Mouse (Mus musculus) heart, adult 2 months (tissue): ENCODE measurements around the gene Wfdc1. TPM values are rescaled to one million over a fixed set of nuclear protein-coding genes. Genes with fewer than 3 reads are reported as not detected.

Source experiments
- DNase-seq, 2 experiments: peaks; one replicate each; pipeline ENCODE4 v3.0.0; 2021
- H3K27ac ChIP-seq: fragments of 200-600 bp; 2 replicates; pipeline ENCODE4 v1.8.1; 2022
- H3K27me3 ChIP-seq: fragments of 200-500 bp; 2 replicates; pipeline ENCODE4 v1.6.1; 2012; ENCODE audit warnings: mild to moderate bottlenecking, low read length, inconsistent platforms, mixed read lengths; ENCODE audit not compliant: control insufficient read depth, insufficient read depth
- H3K36me3 ChIP-seq: fragments of 200-500 bp; 2 replicates; pipeline ENCODE4 v1.6.1; 2012; ENCODE audit warnings: low read length, inconsistent platforms; ENCODE audit not compliant: control insufficient read depth, insufficient read depth
- H3K4me1 ChIP-seq: fragments of 200-500 bp; 2 replicates; pipeline ENCODE4 v1.6.1; 2011; ENCODE audit warnings: low read length; ENCODE audit not compliant: control insufficient read depth, insufficient read depth
- H3K4me3 ChIP-seq: fragments of 200-600 bp; 2 replicates; pipeline ENCODE4 v1.8.1; 2022
- H3K79me2 ChIP-seq: fragments of 200-500 bp; replicated peaks from 2 replicates; pipeline ENCODE4 v1.6.1; 2012; ENCODE audit warnings: mild to moderate bottlenecking, inconsistent platforms, low read length, moderate library complexity, mixed read lengths; ENCODE audit not compliant: control insufficient read depth, insufficient read depth
- H3K9ac ChIP-seq: fragments of 200-500 bp; 2 replicates; pipeline ENCODE4 v1.6.1; 2012; ENCODE audit warnings: low read depth, mild to moderate bottlenecking, control low read depth, inconsistent platforms, low read length, mixed read lengths
- CTCF ChIP-seq: fragments of 200-600 bp; IDR thresholded peaks from 2 replicates; pipeline ENCODE4 v1.8.1; 2022; ENCODE audit warnings: antibody characterized with exemption, mild to moderate bottlenecking, moderate library complexity
- EP300 ChIP-seq: fragments of 200-500 bp; IDR thresholded peaks from 2 replicates; pipeline ENCODE4 v1.6.1; 2011; ENCODE audit warnings: low read depth, low read length, control low read depth; ENCODE audit not compliant: insufficient read depth
- POLR2A ChIP-seq: fragments of 200-500 bp; IDR thresholded peaks from 2 replicates; pipeline ENCODE4 v1.6.1; 2011; ENCODE audit warnings: mild to moderate bottlenecking, low read depth, low read length, control low read depth; ENCODE audit not compliant: insufficient read depth
- WGBS: fragments of 180-500 bp; shearing (Covaris S2); methylation state at CpG from one replicate; pipeline ENCODE4 v1.1.7; 2018; 5-methylcytosine and 5-hydroxymethylcytosine counted together
- intact Hi-C: fragments of 180-260 bp; cut with DNase I; formaldehyde crosslinking; loops from one replicate; pipeline ENCODE4 v1.15.1; 2025
- polyA plus RNA-seq: library from polyadenylated mRNA; depleted of rRNA; stranded (reverse); fragments of >200 nt; gene quantifications from 2 replicates; pipeline ENCODE4 v1.2.3, GENCODE M21; 2012
- total RNA-seq, 2 experiments: library from RNA; stranded (reverse); gene quantifications; 2 replicates each; pipeline ENCODE4 v1.2.3; 2021

The Wfdc1 gene
- total and polyA plus RNA-seq, 3 experiments, result 27.9 to 39.0 (median 33.2) TPM

- intact Hi-C loops, result loop anchor here (1.0 to 5.0 kb wide), 4 partner anchors 48 to 228 kb away; partner anchors contain the start of gene Cotl1
- WGBS, result 4% methylated on average over 12 of the region's 12 CpGs
Measured at GRCm38 (mm10) chr8:119698960-119699359, 32.8 kb downstream of the Wfdc1 start.

GRCm38 (mm10) chr8:119699549-119700134 lies 33.5 kb downstream of the Wfdc1 start, which contains the start of gene Atp2c2:
Gene Atp2c2 (plus strand): TSS chr8:119700009.
- intact Hi-C loops, result loop anchor here (1.0 to 5.0 kb wide), 4 partner anchors 48 to 228 kb away; partner anchors contain the start of gene Cotl1
- no peak within 1 kb of the TSS for H3K9ac ChIP-seq
- TF ChIP-seq EP300, result no peak
- no peak for TF ChIP-seq CTCF
- TF ChIP-seq POLR2A, result no peak

More at GRCm38 (mm10) chr8:119698960-119699359, 32.8 kb downstream of the Wfdc1 start:
- Histone ChIP-seq H3K27me3 (peaks cover 9% of the 10 kb centered on the region), H3K4me1 (0 out of 2 replicates have a peak, but pooled peaks cover 1% of the 10 kb centered on the region), H3K27ac (no peak overlapping the region), H3K4me3 (peak overlapping the region; percentile 27; the same call in 1 of the 2 replicates), H3K9ac (no peak overlapping the region), H3K79me2 (no peaks in the 10 kb centered on the region), H3K36me3 (no peaks in the 10 kb centered on the region)
- TF ChIP-seq EP300 (0 out of 2 replicates have a peak, but pooled peaks have one; percentile 25), CTCF (peak; percentile 89), POLR2A (no peak)
- peak; percentile 62 to 82 for DNase-seq

GRCm38 (mm10) chr8:119702965-119703364 lies 36.8 kb downstream of the Wfdc1 start:
- Histone ChIP-seq H3K27ac (no peak overlapping the region), H3K36me3 (no peaks in the 10 kb centered on the region), H3K27me3 (peaks cover 9% of the 10 kb centered on the region), H3K4me3 (no peak overlapping the region), H3K4me1 (0 out of 2 replicates have a peak, but pooled peaks cover 1% of the 10 kb centered on the region), H3K79me2 (no peaks in the 10 kb centered on the region), H3K9ac (no peak overlapping the region)
- 31% methylated on average over 7 of the region's 7 CpGs for WGBS
- DNase-seq, result no peak
- TF ChIP-seq POLR2A, result no peak
- TF ChIP-seq CTCF, result no peak
- no peak for TF ChIP-seq EP300
- intact Hi-C loops, result no loop called here

More at GRCm38 (mm10) chr8:119699549-119700134, 33.5 kb downstream of the Wfdc1 start, which contains the start of gene Atp2c2:
- Histone ChIP-seq H3K79me2 (no peaks in the 10 kb centered on the region), H3K27ac (no peak within 1 kb of the TSS), H3K4me1 (0 out of 2 replicates have a peak, but pooled peaks cover 1% of the 10 kb centered on the region), H3K27me3 (peaks cover 9% of the 10 kb centered on the region), H3K4me3 (peak within 1 kb of the TSS; percentile 27; the same call in 1 of the 2 replicates), H3K36me3 (no peaks in the 10 kb centered on the region)
- WGBS, result 13% methylated on average over 26 of the region's 26 CpGs
- DNase-seq, result no peak

- no peaks in the 10 kb centered on the region for H3K36me3 ChIP-seq
- H3K4me3 ChIP-seq, result no peak overlapping the region
- intact Hi-C loops, result no loop called here
- H3K27me3 ChIP-seq, result peaks cover 2% of the 10 kb centered on the region; the same call in 1 of the 2 replicates
- WGBS, result 86% methylated on average over 9 of the region's 9 CpGs
- no peak for DNase-seq
- TF ChIP-seq CTCF (no peak), EP300 (no peak)
- no peak overlapping the region for H3K27ac ChIP-seq
- H3K9ac ChIP-seq, result no peak overlapping the region
- no peaks in the 10 kb centered on the region for H3K79me2 ChIP-seq
- H3K4me1 ChIP-seq, result no peaks in the 10 kb centered on the region
Measured at GRCm38 (mm10) chr8:119707146-119707545, 41.0 kb downstream of the Wfdc1 start.

- Histone ChIP-seq H3K27ac (no peak overlapping the region), H3K79me2 (no peaks in the 10 kb centered on the region), H3K9ac (no peak overlapping the region), H3K27me3 (no peaks in the 10 kb centered on the region), H3K36me3 (no peaks in the 10 kb centered on the region), H3K4me1 (no peaks in the 10 kb centered on the region), H3K4me3 (no peak overlapping the region)
- no peak for DNase-seq
- 95% methylated on average over 8 of the region's 8 CpGs for WGBS
- no peak for TF ChIP-seq CTCF
- TF ChIP-seq POLR2A, result no peak
- no peak for TF ChIP-seq EP300
- intact Hi-C loops, result no loop called here
Measured at GRCm38 (mm10) chr8:119708471-119708870, 42.3 kb downstream of the Wfdc1 start.
